Mouse (Mus musculus): Measurements from ENCODE around the gene Pla2g10. TPM values are rescaled to one million over a fixed set of nuclear protein-coding genes. Genes with fewer than 3 reads are reported as not detected.

Gene Pla2g10
- polyA plus RNA-seq (2012; rRNA removed) = 57.7 and 61.4 TPM in 2 replicates

DNA sequence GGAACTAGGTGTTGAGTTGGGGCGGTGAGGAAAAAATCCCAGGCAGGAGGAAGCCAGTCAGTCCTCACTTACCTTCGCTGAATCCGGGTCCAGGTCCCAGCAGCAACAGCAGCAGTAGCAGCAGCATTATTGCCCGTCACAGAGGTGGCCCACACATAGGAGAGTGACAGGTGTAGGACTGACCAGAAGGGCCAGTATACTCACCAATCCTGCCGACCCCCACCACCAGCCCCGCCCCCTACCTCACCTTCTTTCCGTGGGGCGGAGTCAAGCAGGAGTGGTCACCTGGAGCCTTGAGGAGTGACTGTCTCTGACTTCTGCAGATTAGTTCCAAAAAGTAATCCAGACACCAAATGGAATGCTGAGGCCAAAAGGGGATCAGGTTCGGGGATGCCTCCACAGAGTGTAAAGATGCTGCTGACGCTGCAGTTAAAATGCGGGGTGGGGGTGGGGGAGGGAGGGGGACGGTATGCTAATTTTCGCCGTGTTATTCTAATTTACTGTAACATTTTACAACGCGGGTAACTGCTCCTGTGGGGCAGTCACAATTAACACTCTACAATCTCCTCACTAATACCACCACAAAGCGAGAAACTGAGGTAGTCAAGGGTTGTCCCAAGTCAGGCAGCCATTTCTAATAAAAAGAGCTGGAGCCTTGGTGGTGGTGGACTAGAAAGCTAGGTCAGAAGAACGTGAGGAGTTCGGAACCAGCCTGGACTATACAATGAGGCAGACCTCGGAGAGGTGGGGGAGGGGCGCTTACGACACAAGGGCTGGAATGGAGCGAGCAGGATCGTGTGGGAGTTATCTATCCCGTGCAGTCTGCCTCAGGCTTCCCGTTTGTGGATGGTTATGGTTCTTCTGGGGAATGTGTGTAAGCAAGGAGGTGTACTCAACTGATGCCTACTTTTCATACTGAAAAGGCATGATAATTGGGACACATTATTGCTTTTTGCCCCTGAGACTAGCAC, at the start of gene Pla2g10:
Gene Pla2g10 (minus strand): TSS at position 699 of the 971 bp plus-strand sequence.

DNA sequence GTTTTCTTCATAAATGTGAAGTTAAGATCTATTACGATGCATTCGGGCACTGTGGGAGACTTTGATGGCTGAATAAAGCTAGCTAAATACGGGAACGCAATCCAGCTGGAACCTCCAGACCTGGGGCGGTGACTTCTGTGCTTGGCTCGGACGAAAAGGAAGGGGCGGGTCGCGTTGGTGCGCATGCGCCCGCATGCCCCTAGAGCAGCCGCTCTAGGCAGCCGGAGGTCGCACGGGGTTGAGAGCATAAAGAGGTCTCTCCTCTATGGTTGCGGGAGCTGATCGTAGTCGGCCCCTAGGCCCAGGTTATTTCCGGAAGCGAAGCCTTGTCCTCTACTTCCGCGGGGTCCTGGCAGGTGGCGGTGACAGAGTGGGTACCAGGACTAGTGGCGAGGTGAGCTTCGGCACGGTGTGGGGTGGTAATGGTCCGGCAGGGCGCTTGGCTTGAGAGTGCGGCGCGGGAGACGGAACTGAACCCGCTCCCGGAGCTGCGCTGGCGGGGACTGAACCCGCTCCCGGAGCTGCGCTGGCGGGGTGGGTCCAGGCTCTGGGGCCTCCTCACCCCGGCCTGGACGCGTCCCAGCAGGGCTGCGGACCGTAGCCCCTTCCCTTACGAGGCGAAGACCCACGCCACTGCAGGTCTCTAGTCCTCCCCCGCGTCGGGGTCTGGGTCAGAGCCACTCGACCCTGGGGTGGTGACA, 58.9 kb downstream of the Pla2g10 start, which contains the start of the genes Bfar and 3110001I22Rik:
Gene Bfar (plus strand): TSS at position 174 of the 701 bp plus-strand sequence.
Gene 3110001I22Rik (plus strand): TSS at position 245 of the 701 bp plus-strand sequence.

DNA sequence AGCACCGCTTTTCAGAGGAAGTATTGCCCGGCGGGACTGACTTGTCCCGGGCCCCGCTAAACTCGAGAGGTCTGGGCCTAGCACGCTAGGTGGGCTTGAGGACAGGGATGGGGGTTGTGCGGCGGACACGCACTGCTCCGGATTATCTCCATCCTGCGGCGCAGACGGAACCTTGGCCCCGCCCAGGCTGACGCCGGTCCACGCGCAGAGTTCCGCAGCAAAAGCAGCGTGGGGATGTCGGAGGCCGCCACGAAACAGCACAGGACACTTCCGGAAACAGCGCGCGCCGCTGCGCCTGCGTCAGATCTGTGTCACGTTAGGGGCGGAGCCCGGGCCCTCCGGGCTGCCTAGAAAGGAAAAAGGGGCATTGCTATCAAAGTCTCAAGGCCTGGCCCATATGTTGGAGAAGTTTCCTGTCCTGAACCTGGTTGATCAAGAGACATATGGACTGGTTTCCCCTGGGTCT, 62.9 kb downstream of the Pla2g10 start, which contains the start of gene Parn:
Gene Parn (minus strand): TSS at position 293 of the 466 bp plus-strand sequence.

Other genes with a start within 250 kb of the Pla2g10 start
- gene Parn, start 62.8 kb downstream of the Pla2g10 start, polyA plus RNA-seq (2012; rRNA removed) = 3.5 and 4.8 TPM in 2 replicates
- 6.0 and 7.5 TPM in 2 replicates for gene Bfar, start 59.1 kb downstream of the Pla2g10 start, polyA plus RNA-seq (2012; rRNA removed)
- gene 3110001I22Rik, start 59.1 kb downstream of the Pla2g10 start, polyA plus RNA-seq (2012; rRNA removed) = 0.04 and 0.37 TPM in 2 replicates
- gene Rrn3, start 49.7 kb upstream of the Pla2g10 start, polyA plus RNA-seq (2012; rRNA removed) = 2.8 and 4.1 TPM in 2 replicates
- gene Ntan1, start 87.9 kb upstream of the Pla2g10 start, polyA plus RNA-seq (2012; rRNA removed) = 20.7 and 23.5 TPM in 2 replicates
- gene Pdxdc1, start 172.1 kb upstream of the Pla2g10 start, polyA plus RNA-seq (2012; rRNA removed) = 52.9 and 53.6 TPM in 2 replicates
- gene Mpv17l, start 172.2 kb upstream of the Pla2g10 start, polyA plus RNA-seq (2012; rRNA removed) = 1.4 and 3.0 TPM in 2 replicates

Measured in stomach, adult 2 months (tissue).